Mouse (Mus musculus) right cerebral cortex, postnatal 14 days (tissue): ENCODE results near the gene Arl4a.

Experiments
- DNase-seq: peaks from one replicate; pipeline ENCODE4 v3.0.0; 2022

Gene Arl4a

DNA sequence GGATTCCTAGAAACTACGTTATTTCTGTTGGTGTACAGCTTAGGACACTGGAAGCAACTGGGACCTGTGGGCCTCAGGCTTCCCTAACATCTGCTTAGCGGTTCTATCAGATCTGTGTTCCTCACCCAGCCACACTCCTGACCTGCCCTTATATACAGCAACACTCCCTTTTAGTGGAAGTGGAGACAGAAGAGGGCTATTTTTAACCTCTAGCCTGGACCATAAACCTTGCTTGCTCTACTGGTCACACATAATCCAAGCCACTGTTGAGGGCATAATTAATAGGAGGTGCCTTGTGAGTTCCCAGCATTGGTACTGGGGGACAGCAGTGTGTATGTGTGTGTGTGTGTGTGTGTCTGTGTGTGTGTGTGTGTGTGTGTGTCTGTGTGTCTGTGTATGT lies 33.1 kb downstream of the Arl4a start:
- no peak for DNase-seq

DNA sequence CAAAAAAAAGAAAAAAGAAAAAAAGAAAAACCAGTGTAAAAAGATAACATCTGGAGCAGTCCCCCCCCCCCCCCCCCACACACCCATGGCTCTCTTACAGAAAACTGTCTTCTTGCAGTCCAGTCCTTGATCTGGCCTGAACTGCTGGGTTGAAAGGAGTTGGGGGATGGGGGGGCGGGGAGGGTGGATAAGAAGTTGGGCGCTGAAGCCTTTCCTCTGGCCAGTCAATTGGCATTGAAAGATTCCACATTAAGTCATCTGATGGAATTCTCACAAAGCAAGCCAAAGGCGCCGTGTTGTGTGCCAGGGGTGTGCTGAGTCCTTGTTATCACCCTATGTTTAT lies 39.0 kb downstream of the Arl4a start:
- no peak for DNase-seq

- no peak for DNase-seq
Measured at GRCm38 (mm10) chr12:39998070-39998852, 39.6 kb downstream of the Arl4a start.

DNA sequence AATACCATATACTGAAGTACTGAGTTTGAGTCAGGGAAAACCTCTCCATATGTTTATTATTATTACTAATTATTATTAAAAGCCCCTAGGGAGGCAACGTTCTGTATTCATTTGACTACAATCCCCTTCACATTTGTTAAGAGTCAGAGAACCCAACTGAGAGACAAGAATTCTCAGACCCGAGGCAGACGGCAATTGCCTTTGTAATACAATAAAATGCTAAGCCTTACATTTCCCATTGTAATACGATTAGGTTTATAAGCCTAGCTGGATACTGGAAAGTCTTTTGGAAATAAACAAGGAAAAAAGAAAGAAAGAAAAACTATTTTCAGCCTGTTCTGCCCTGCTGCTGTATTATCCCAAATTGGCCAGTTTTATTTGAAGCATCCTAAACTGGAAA lies 40.2 kb downstream of the Arl4a start:
- DNase-seq, result no peak

- no peak for DNase-seq
Measured at GRCm38 (mm10) chr12:39996015-39996414, 41.8 kb downstream of the Arl4a start.

DNA sequence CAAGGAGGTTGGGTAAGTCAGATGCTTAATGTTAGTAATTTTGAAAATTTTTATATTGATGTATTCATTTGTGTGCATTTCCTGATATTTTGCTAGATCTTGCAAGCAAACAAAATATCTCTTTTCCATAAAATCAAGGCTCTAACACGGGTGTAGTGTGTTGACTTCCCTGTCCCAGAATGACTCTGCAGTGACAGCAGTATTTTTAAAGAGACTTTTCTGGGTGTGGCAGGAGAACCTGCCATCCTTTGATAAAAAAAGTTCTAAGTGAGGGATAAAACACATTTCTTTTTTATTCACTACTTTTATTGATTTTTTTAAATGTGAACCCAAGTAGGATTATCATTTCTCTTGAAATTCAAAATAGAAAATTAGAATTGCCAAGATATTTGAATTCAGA lies 42.2 kb downstream of the Arl4a start:
- no peak for DNase-seq

- no peak for DNase-seq
Measured at GRCm38 (mm10) chr12:39992767-39993302, 45.0 kb downstream of the Arl4a start.

GRCm38 (mm10) chr12:39990830-39991780 lies 46.7 kb downstream of the Arl4a start:
- DNase-seq, result no peak

DNA sequence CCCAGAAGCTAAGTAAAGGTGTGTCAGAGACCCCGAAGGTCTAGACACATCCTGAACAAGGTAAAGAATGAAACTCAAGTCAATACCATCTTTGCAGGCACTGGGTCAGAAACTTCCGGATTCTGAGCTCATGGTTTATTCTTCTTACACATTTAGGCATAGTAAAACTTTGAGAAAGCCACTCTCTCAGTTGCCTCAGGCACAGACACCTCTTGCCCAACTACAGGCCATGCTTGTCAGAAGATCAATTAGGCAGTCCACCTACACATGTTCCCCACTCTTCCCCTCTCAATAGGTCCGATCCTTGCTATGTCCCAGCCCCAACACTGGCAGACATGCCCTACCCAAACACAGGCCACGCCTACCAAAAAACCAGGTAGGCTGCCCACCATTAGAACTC lies 48.7 kb downstream of the Arl4a start:
- DNase-seq, result no peak

DNA sequence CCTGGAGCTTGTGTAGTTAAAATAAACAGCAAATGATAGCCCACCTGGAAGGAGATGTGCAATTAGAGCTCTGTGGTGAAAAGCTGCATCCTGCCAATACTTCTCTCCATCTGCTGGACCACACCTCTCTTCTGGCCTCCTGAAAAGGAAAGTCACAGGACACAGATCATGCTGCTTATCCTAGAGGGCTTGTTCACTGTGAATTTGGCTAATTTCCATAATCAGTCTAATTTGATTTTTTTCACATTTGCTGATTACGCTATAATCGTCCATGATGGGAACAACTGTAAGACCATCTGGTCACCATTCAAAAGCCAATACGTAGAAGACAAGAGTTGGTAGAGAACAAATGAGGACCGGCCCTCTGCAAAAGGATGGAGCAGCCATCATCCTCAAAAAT lies 50.6 kb downstream of the Arl4a start:
- DNase-seq, result no peak

DNA sequence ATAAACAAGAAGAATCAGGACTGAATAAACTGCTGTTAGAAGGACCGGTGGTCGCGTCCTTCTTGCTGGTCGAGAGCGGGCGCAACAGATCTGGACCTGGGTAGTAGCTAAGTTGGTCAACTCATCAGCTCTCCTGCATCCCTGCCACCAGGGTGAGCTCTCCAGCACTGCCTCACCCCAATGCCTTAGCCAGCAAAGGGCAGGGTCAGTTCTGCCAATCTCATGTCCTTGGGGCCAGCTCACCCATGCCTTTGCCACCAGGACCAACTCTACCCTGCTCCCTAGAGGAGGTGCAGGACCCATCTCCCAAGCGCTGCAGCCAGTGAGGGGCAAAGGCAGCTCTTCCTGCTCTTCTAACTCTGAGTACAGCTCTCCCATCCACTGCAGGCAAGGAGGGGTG lies 52.2 kb downstream of the Arl4a start:
- no peak for DNase-seq

- no peak for DNase-seq
Measured at GRCm38 (mm10) chr12:39979792-39980191, 58.0 kb downstream of the Arl4a start.

DNA sequence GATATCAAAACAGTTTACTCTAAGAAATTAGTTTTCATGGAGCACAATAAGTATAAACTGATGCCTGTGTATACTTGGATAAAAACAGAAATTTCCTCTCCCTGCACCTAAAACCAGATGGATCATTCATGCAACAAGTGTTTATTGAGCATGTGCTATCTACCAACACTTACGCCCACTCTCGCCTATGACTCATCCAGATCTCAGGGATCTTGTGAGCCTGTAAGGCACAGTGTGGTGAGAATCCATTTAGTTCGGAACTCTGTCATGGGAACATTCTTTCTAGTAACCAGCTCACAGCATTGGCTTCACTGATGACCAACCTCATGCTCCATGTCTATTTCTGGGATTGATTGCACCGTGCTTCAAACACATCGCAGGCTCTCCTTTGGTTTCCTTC lies 58.8 kb downstream of the Arl4a start:
- no peak for DNase-seq

GRCm38 (mm10) chr12:39977996-39978590 lies 59.7 kb downstream of the Arl4a start:
- DNase-seq, result no peak

- no peak for DNase-seq
Measured at GRCm38 (mm10) chr12:39976426-39976825, 61.4 kb downstream of the Arl4a start.

DNA sequence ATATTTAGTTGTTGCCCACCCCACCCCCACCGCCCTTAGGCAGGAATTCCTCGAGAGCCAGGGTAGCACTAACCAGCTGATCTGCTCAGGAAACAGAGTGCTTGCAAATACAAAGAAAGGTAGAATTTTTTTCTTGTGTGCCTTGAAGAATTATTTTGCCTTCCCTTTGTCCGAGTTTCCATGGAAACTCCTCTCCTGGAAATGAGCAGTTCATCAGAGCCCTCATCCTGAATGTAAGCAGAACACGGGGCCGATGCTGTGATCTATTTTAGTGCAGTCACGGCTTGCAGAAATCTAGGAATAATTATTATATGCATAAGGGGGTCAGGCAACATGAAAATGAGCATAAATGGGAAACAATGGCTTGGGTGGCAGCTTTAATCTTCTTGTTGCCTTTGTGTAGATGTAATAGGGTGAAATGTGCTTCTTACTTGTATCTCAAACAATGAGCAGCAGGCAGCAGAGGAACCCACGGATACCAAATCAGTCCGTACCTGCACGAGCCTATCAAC lies 61.9 kb downstream of the Arl4a start:
- no peak for DNase-seq

DNA sequence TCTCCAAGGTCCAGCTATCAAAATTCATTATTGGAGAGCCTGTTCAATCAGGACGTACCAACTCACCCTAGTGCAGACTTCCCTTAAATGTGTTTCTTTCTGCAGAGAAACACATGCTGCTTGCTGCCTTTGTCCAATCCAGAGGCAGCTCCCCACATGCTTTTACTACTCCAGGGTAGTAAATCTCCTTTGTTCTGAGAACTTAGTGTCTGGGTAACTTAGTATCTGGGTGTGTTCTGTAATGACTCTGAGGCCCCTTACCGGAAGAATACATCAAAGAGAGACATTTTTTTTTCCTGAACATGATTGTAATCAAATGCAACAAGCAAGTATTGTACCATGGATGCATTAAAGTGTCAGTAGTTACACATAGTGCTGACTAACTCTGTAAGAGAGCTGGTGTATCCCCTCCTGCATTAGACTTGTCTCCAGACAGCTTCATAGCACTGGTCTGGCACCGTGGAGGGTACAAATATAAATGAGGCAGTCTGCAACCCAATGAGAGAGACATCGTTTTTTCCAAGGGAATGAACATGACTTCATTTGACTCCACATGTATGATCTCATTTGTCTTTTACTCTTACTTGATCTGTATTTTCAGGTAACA lies 62.7 kb downstream of the Arl4a start:
- no peak for DNase-seq

DNA sequence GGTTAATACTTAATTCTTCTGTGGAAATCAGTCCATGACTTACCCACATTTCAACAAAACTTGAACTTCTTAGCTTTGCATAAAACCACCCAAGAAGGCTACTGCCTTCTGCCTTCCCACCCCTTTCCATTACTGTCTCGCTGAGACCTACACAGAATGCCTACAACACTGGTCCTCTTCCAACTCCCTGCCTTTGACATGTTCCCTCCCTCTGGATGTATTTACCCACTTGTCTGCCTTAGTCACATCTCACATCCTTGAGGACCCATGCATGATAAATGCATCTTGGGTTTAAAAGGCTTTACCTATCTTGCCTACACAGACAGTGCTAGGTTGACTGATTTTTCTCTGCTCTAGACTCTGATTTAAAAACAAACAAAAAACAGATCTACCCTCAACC lies 63.6 kb downstream of the Arl4a start:
- no peak for DNase-seq

- no peak for DNase-seq
Measured at GRCm38 (mm10) chr12:39969500-39969899, 68.3 kb downstream of the Arl4a start.

DNA sequence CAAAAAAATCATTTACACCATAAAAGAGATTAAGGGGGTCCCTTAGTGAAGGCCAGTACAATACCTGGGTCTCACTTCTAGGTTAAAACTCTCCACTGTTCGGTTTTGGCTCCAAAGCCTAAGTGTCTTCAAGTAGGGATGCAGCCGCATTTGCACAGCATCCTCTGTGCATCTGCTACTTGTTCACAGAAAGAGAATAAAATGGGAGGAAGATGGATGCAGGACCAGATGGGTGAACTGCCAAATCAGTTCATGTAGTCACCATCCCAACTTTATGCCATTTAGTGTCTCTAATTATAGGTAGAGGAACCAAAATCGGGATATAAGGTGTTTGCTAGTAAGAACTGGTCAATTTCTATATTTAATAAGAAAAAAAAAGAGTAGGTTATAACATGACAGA lies 69.7 kb downstream of the Arl4a start:
- DNase-seq, result no peak

- DNase-seq, result no peak
Measured at GRCm38 (mm10) chr12:39959166-39959565, 78.7 kb downstream of the Arl4a start.

DNA sequence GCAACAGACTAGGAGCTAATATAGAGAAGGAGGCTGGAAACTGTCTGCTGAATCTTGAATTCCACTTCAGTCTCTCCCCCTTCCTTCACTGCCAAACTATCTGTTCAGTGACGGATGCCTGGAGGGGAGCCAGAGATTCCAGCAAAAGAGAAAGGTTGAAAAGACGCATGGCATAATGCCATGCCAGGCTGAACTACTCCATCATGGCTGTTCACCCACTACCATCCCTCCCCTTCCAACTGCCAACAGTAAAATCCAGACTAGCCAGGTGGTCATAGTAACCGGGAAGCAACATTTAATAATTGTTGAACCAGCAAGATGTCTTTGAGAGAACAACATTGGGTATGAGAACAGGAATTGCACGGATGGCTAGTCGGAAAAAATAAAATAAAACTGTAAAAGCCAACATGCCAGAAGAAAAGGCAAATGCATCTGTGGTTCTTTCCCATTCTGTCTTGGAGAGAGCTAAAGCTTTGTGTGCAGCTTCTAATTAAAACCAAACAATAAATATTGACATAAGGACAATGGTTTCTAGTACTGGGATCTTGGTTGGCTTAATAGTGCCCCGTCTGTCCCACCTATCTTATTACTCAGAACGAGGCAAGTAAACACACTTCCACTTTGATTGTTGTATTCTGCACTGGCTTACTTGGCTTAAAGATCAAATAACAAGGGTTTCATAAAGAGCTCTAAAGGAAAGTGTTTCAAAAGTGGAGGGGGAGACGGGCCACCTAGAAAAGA lies 79.7 kb downstream of the Arl4a start:
- DNase-seq, result peak; percentile 27
